Mouse (Mus musculus) brain, embryonic 14.5 days (tissue): ENCODE data around the gene Zbtb4.
"Not testable (repeated sequence)": the region's sequence is repeated elsewhere in the genome, so short reads cannot be mapped to it uniquely, and the experiment has no call there.

Source experiments
- CTCF ChIP-seq: fragments of 200-500 bp; IDR thresholded peaks from 2 replicates; pipeline ENCODE4 v1.5.1; 2012; ENCODE audit warnings: inconsistent platforms, mild to moderate bottlenecking, moderate library complexity, borderline replicate concordance; ENCODE audit not compliant: insufficient read depth, insufficient read length; ENCODE audit errors: extremely low read depth
- POLR2A ChIP-seq: fragments of 200-500 bp; IDR thresholded peaks from 2 replicates; pipeline ENCODE4 v1.6.1; 2012; ENCODE audit warnings: mild to moderate bottlenecking, inconsistent platforms, borderline replicate concordance; ENCODE audit not compliant: poor library complexity, insufficient read depth, insufficient read length, severe bottlenecking; ENCODE audit errors: extremely low read depth

GRCm38 (mm10) chr11:69731408-69731807 is 34.3 kb upstream of the Zbtb4 start:
- TF ChIP-seq CTCF = 0 out of 2 replicates have a peak, but pooled peaks have one; percentile 3
- not testable (repeated sequence) for TF ChIP-seq POLR2A
